Mouse (Mus musculus) liver, embryonic 14.5 days (tissue): ENCODE measurements at regions not wholly inside any gene's neighbourhood (a gene's known extent, or its start where the extent isn't known, plus 50 kb on each side); places are given as distances from the start of the nearest gene placed in this dataset.

Experiments
- ATAC-seq: fragments of 200-750 bp; cut with Nextera tagmentation; 2 replicates; pipeline ENCODE4 v1.8.0; 2017; ENCODE audit warnings: moderate number of reproducible peaks, mild to moderate bottlenecking, moderate library complexity; ENCODE audit not compliant: insufficient read depth
- DNase-seq, 3 experiments: peaks; one replicate each; pipeline ENCODE4 v3.0.0-alpha.2; 2012 to 2013; ENCODE audit warnings: low read depth in 3 of 3, low spot score in 3 of 3
- H3K27ac ChIP-seq: fragments of 300-500 bp; sonication (generic); 2 replicates; pipeline ENCODE4 v1.5.1; 2014; ENCODE audit warnings: moderate library complexity, mild to moderate bottlenecking, control low read depth, inconsistent platforms
- H3K27me3 ChIP-seq: fragments of 300-500 bp; sonication (generic); 2 replicates; pipeline ENCODE4 v1.6.1; 2014; ENCODE audit warnings: mild to moderate bottlenecking, low read length, moderate library complexity; ENCODE audit not compliant: control insufficient read depth, insufficient read depth
- H3K36me3 ChIP-seq: fragments of 300-500 bp; sonication (generic); replicated peaks from 2 replicates; pipeline ENCODE4 v1.6.1; 2014; ENCODE audit warnings: low read depth; ENCODE audit not compliant: control insufficient read depth, insufficient read depth
- H3K4me1 ChIP-seq, 2 experiments: fragments of 200-500 bp in 1 of 2; fragments of 300-500 bp in 1 of 2; sonication (generic) in 1 of 2; replicated peaks; 2 replicates each; pipeline ENCODE4 v1.6.1; 2012 to 2014; ENCODE audit warnings: antibody characterized with exemption in 1 of 2, inconsistent platforms in 1 of 2, low read length in 1 of 2; ENCODE audit not compliant: control insufficient read depth in 2 of 2, insufficient read depth in 2 of 2
- H3K4me2 ChIP-seq: fragments of 300-500 bp; sonication (generic); 2 replicates; pipeline ENCODE4 v1.6.1; 2014; ENCODE audit warnings: low read depth, mild to moderate bottlenecking, control low read depth, moderate library complexity
- H3K4me3 ChIP-seq, 2 experiments: fragments of 200-500 bp in 1 of 2; fragments of 300-500 bp in 1 of 2; sonication (generic) in 1 of 2; 2 replicates each; pipeline ENCODE4 v1.5.1; 2012 to 2014; ENCODE audit warnings: low read depth in 2 of 2, low read length in 2 of 2, mild to moderate bottlenecking in 2 of 2, control low read depth in 1 of 2, inconsistent platforms in 1 of 2, moderate library complexity in 1 of 2; ENCODE audit not compliant: insufficient read depth in 1 of 2
- H3K9ac ChIP-seq: fragments of 300-500 bp; sonication (generic); replicated peaks from 2 replicates; pipeline ENCODE4 v1.6.1; 2014; ENCODE audit warnings: mild to moderate bottlenecking, control low read depth, moderate library complexity
- H3K9me3 ChIP-seq: fragments of 300-500 bp; sonication (generic); 2 replicates; pipeline ENCODE4 v1.6.1; 2016; ENCODE audit warnings: low read length, mixed read lengths; ENCODE audit not compliant: control insufficient read depth
- CTCF ChIP-seq: IDR thresholded peaks from 2 replicates; pipeline ENCODE4 v1.5.1; 2016; ENCODE audit warnings: antibody characterized with exemption, low read depth, control low read depth
- EP300 ChIP-seq: IDR thresholded peaks from 2 replicates; pipeline ENCODE4 v1.6.1; 2016; ENCODE audit warnings: antibody characterized with exemption, low read depth
- WGBS: fragments of 180-500 bp; shearing (Covaris S2); extraction: QIAGEN DNeasy Blood & Tissue Kit; methylation state at CpG from one replicate; pipeline ENCODE4 v1.1.7; 2014; ENCODE audit not compliant: insufficient replicate concordance; 5-methylcytosine and 5-hydroxymethylcytosine counted together

DNA sequence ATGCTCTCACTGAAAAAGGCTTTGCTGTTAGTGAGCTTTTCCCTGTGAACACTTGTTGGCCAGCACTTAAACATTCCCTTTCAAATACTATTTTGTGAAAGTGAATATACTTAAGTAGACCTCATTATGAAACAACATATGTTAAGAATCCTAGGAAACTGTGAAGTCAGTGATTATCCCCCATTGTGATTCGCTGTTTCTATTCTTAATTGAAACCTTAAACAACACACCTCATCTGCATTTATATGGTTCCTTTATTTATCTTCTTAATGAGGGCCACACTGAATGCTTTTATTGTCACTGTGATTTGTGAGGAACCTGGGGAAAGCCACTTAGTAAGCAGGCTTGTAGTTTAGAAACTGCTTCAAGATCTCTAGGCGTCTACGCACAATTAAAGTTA is 58.5 kb upstream of the Tram1l1 start:
- no peak for TF ChIP-seq CTCF
- no peak for TF ChIP-seq EP300
- 59% methylated on average over 3 of the region's 3 CpGs for WGBS

GRCm38 (mm10) chr3:124266821-124267220 is 53.8 kb upstream of the Tram1l1 start:
- no peaks in the 10 kb centered on the region for H3K36me3 ChIP-seq
- no peaks in the 10 kb centered on the region for H3K9me3 ChIP-seq
- ATAC-seq: no peak
- TF ChIP-seq CTCF: no peak
- TF ChIP-seq EP300: no peak
- no peak overlapping the region for H3K4me2 ChIP-seq
- no peak for DNase-seq
- no peaks in the 10 kb centered on the region for H3K27me3 ChIP-seq
- H3K27ac ChIP-seq: no peak overlapping the region
- 59% methylated on average over 5 of the region's 5 CpGs for WGBS
- no peak overlapping the region for H3K9ac ChIP-seq
- no peak overlapping the region for H3K4me3 ChIP-seq
- no peaks in the 10 kb centered on the region for H3K4me1 ChIP-seq

More for the DNA sequence above, 58.5 kb upstream of the Tram1l1 start:
- Histone ChIP-seq H3K36me3 (no peaks in the 10 kb centered on the region), H3K9me3 (no peaks in the 10 kb centered on the region), H3K9ac (no peak overlapping the region), H3K27ac (no peak overlapping the region), H3K4me1 (no peaks in the 10 kb centered on the region), H3K4me3 (no peak overlapping the region), H3K27me3 (no peaks in the 10 kb centered on the region), H3K4me2 (no peak overlapping the region)
- DNase-seq (no peak), ATAC-seq (no peak)

GRCm38 (mm10) chr3:124270506-124270905 is 50.1 kb upstream of the Tram1l1 start:
- 54% methylated on average over 5 of the region's 5 CpGs for WGBS
- TF ChIP-seq CTCF: no peak
- no peak for TF ChIP-seq EP300
- H3K27ac ChIP-seq: no peak overlapping the region
- H3K4me2 ChIP-seq: no peak overlapping the region
- H3K9me3 ChIP-seq: no peaks in the 10 kb centered on the region
- H3K4me1 ChIP-seq: no peaks in the 10 kb centered on the region
- H3K4me3 ChIP-seq: no peak overlapping the region
- no peak overlapping the region for H3K9ac ChIP-seq
- H3K27me3 ChIP-seq: no peaks in the 10 kb centered on the region
- H3K36me3 ChIP-seq: no peaks in the 10 kb centered on the region
- no peak for ATAC-seq
- DNase-seq: no peak
